Mouse (Mus musculus): ENCODE results near the gene Eif3k.

DNA sequence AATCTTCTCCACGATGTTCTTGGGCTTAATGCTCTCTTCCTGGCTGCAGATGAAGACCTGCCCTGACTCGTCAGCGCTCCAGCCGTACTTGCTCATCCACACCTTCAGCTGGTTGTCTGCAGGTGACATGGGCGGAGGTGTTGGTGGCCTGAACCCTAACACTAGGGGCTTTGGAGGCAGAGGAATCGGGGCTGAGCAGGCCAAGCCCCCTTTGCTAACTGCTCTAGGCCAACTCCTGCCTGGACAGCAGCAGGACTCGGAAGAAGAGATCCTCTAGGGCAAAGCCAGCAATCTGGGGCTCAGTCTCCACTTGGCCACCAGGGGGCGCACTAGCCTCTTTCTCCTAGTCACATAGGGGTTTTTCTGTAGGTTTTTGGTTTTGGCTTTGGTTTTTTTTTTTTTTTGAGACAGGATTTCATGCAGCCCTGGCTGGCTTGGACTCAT, 9.1 kb downstream of the Eif3k start:
- TF ChIP-seq POLR2A (IDR thresholded peaks at IDR 0.05; ENCODE audit: insufficient read length, low read depth) (no peak), MYOD1 (IDR thresholded peaks at IDR 0.05; ENCODE audit: control insufficient read depth in 1 of 3, insufficient read length in 2 of 3, low read depth in 2 of 3) (no peak), E2F4 (IDR thresholded peaks at IDR 0.05; ENCODE audit: insufficient read depth) (no peak), MAX (IDR thresholded peaks at IDR 0.05; ENCODE audit: low read depth) (no peak), MYOG (IDR thresholded peaks at IDR 0.05; ENCODE audit: control insufficient read depth in 1 of 3, insufficient read depth in 1 of 3, insufficient read length in 2 of 3, low read depth in 2 of 3) (no peak), POLR2AphosphoS2 (IDR thresholded peaks at IDR 0.05; ENCODE audit: insufficient read length, low read depth) (no peak)

Data from myocyte (in vitro differentiated cells).